Mouse (Mus musculus) liver, embryonic 12.5 days (tissue): ENCODE data around the gene Pigz. TPM values are rescaled to one million over a fixed set of nuclear protein-coding genes. Genes with fewer than 3 reads are reported as not detected.

Source experiments
- ATAC-seq: fragments of 200-750 bp; cut with Nextera tagmentation; 2 replicates; pipeline ENCODE4 v1.8.0; 2017; ENCODE audit warnings: moderate number of reproducible peaks, mild to moderate bottlenecking, moderate library complexity
- H3K27ac ChIP-seq: fragments of 300-500 bp; sonication (generic); 2 replicates; pipeline ENCODE4 v1.5.1; 2016; ENCODE audit warnings: mild to moderate bottlenecking
- H3K27me3 ChIP-seq: fragments of 300-500 bp; sonication (generic); replicated peaks from 2 replicates; pipeline ENCODE4 v1.6.1; 2016; ENCODE audit warnings: mild to moderate bottlenecking, moderate library complexity
- H3K36me3 ChIP-seq: fragments of 300-500 bp; sonication (generic); 2 replicates; pipeline ENCODE4 v1.6.1; 2016; ENCODE audit warnings: mild to moderate bottlenecking, moderate library complexity
- H3K4me1 ChIP-seq: fragments of 300-500 bp; sonication (generic); 2 replicates; pipeline ENCODE4 v1.6.1; 2016
- H3K4me2 ChIP-seq: fragments of 300-500 bp; sonication (generic); 2 replicates; pipeline ENCODE4 v1.6.1; 2016; ENCODE audit warnings: mild to moderate bottlenecking, moderate library complexity
- H3K4me3 ChIP-seq: fragments of 300-500 bp; sonication (generic); 2 replicates; pipeline ENCODE4 v1.5.1; 2016; ENCODE audit warnings: mild to moderate bottlenecking, moderate library complexity
- H3K9ac ChIP-seq: fragments of 300-500 bp; sonication (generic); 2 replicates; pipeline ENCODE4 v1.6.1; 2016; ENCODE audit warnings: mild to moderate bottlenecking, moderate library complexity
- H3K9me3 ChIP-seq: fragments of 300-500 bp; sonication (generic); replicated peaks from 2 replicates; pipeline ENCODE4 v1.6.1; 2016; ENCODE audit warnings: mild to moderate bottlenecking, moderate library complexity
- WGBS: fragments of 180-500 bp; shearing (Covaris S2); methylation state at CpG from one replicate; pipeline ENCODE4 v1.1.7; 2016; ENCODE audit not compliant: insufficient replicate concordance; 5-methylcytosine and 5-hydroxymethylcytosine counted together
- microRNA-seq: library from miRNA; unstranded; fragments of <30 nt; microRNA quantifications from one replicate; pipeline ENCODE4, GENCODE M21; 2017
- polyA plus RNA-seq: library from polyadenylated mRNA; unstranded; fragments of >200 nt; fragmentation: Nextera tagmentation; extraction: Ambion mirVana; gene quantifications from 2 replicates; pipeline ENCODE4 v1.2.1, GENCODE M21; 2016

Pigz gene
- polyA plus RNA-seq, 1 experiment from 2014 or later, result 0.68 TPM

GRCm38 (mm10) chr16:31963224-31963623, 29.6 kb downstream of the Pigz start:
- H3K4me3 ChIP-seq, result no peak overlapping the region
- H3K4me2 ChIP-seq, result no peak overlapping the region
- ATAC-seq, result no peak
- H3K9ac ChIP-seq, result no peak overlapping the region
- H3K27ac ChIP-seq, result no peak overlapping the region
- WGBS, result 75% methylated on average over 7 of the region's 7 CpGs
- H3K9me3 ChIP-seq, result no peaks in the 10 kb centered on the region
- no peaks in the 10 kb centered on the region for H3K4me1 ChIP-seq
- no peaks in the 10 kb centered on the region for H3K27me3 ChIP-seq
- H3K36me3 ChIP-seq, result peaks cover 88% of the 10 kb centered on the region

DNA sequence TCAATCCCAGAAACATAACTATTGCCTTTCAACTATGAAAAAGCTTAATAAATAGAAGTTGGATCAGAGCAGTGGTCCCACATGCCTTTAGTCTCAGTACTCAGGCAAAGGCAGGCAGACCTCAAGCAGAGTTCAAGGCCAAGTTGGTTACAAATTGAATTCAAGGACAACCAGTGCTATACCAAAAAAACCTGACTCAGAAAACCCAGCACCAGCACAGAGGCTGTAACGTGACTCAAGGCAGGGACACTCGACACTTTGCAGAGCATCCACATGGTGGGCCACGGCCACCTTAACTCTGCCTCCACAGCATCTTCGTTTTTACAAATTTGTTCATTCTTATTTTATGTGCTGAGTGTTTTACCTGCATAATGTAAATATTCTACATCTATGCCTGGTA, 41.6 kb downstream of the Pigz start:
- Histone ChIP-seq H3K4me2 (no peak overlapping the region), H3K27me3 (no peaks in the 10 kb centered on the region), H3K27ac (no peak overlapping the region), H3K4me3 (no peak overlapping the region), H3K9me3 (no peaks in the 10 kb centered on the region), H3K4me1 (no peaks in the 10 kb centered on the region), H3K36me3 (peaks cover 72% of the 10 kb centered on the region), H3K9ac (no peak overlapping the region)
- WGBS, result 78% methylated on average over 4 of the region's 4 CpGs
- ATAC-seq, result no peak

GRCm38 (mm10) chr16:31979501-31979900, 45.9 kb downstream of the Pigz start:
- Histone ChIP-seq H3K27me3 (no peaks in the 10 kb centered on the region), H3K4me1 (no peaks in the 10 kb centered on the region), H3K27ac (no peak overlapping the region), H3K4me2 (no peak overlapping the region), H3K36me3 (peaks cover 68% of the 10 kb centered on the region), H3K4me3 (no peak overlapping the region), H3K9me3 (no peaks in the 10 kb centered on the region), H3K9ac (no peak overlapping the region)
- 82% methylated on average over 3 of the region's 3 CpGs for WGBS
- no peak for ATAC-seq

- no peak for ATAC-seq
- Histone ChIP-seq H3K4me1 (no peaks in the 10 kb centered on the region), H3K27ac (no peak overlapping the region), H3K4me2 (no peak overlapping the region), H3K4me3 (no peak overlapping the region), H3K9me3 (no peaks in the 10 kb centered on the region), H3K27me3 (no peaks in the 10 kb centered on the region), H3K9ac (no peak overlapping the region), H3K36me3 (peaks cover 65% of the 10 kb centered on the region)
- WGBS, result 67% methylated on average over 5 of the region's 5 CpGs
Observed at GRCm38 (mm10) chr16:31980946-31981345, 47.3 kb downstream of the Pigz start.

GRCm38 (mm10) chr16:31992039-31992438, 58.4 kb downstream of the Pigz start:
- no peak overlapping the region for H3K27ac ChIP-seq
- H3K27me3 ChIP-seq, result no peaks in the 10 kb centered on the region
- peaks cover 62% of the 10 kb centered on the region for H3K36me3 ChIP-seq
- WGBS, result 33% methylated on average over 1 of the region's 1 CpGs
- no peak overlapping the region for H3K9ac ChIP-seq
- H3K4me3 ChIP-seq, result no peak overlapping the region
- H3K9me3 ChIP-seq, result no peaks in the 10 kb centered on the region
- peaks cover 7% of the 10 kb centered on the region; the same call in 1 of the 2 replicates for H3K4me1 ChIP-seq
- H3K4me2 ChIP-seq, result no peak overlapping the region
- no peak for ATAC-seq

GRCm38 (mm10) chr16:31993195-31993594, 59.5 kb downstream of the Pigz start:
- no peak overlapping the region for H3K27ac ChIP-seq
- no peak overlapping the region for H3K4me2 ChIP-seq
- H3K9me3 ChIP-seq, result no peaks in the 10 kb centered on the region
- peaks cover 53% of the 10 kb centered on the region for H3K36me3 ChIP-seq
- H3K4me1 ChIP-seq, result peaks cover 7% of the 10 kb centered on the region; the same call in 1 of the 2 replicates
- 90% methylated on average over 4 of the region's 4 CpGs for WGBS
- H3K4me3 ChIP-seq, result no peak overlapping the region
- H3K9ac ChIP-seq, result no peak overlapping the region
- H3K27me3 ChIP-seq, result no peaks in the 10 kb centered on the region
- no peak for ATAC-seq

DNA sequence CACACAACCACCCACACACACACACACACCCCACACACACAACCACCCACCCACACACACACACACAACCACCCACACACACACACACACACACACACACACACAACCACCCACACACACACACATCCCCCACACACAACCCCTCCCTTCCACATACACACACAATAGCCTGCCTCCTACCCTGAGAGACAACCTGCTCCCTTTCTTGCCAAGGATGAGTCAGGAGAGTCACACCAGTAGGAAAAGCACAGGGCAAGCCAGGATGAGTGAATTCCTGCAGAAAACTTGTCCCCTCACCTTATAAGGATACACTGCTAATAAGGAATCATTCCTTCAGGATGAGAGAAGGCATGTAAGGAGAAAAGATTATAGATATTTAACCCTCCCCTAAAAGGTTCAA, 60.3 kb downstream of the Pigz start:
- H3K36me3 ChIP-seq, result peaks cover 49% of the 10 kb centered on the region

More for the DNA sequence above, 60.3 kb downstream of the Pigz start:
- no peaks in the 10 kb centered on the region for H3K9me3 ChIP-seq
- H3K27me3 ChIP-seq, result no peaks in the 10 kb centered on the region
- ATAC-seq, result no peak
- no peak overlapping the region for H3K4me3 ChIP-seq
- H3K27ac ChIP-seq, result no peak overlapping the region
- H3K4me2 ChIP-seq, result no peak overlapping the region
- no peak overlapping the region for H3K9ac ChIP-seq
- H3K4me1 ChIP-seq, result peaks cover 10% of the 10 kb centered on the region; the same call in 1 of the 2 replicates

Small RNAs within 50 kb of the gene (microRNA-seq; reads per million reads assigned to microRNA genes)
- not detected for gene Gm26269

Other genes starting within 250 kb of the Pigz start
- gene Meltf, start 55.0 kb upstream of the Pigz start, polyA plus RNA-seq, result 0.30 and 0.36 TPM in 2 replicates
- gene 0610012G03Rik, start 14.6 kb downstream of the Pigz start, polyA plus RNA-seq, result 54.2 and 57.3 TPM in 2 replicates
- gene Ncbp2, start 14.7 kb downstream of the Pigz start, polyA plus RNA-seq, result 57.0 and 57.2 TPM in 2 replicates
- gene Senp5, start 69.4 kb downstream of the Pigz start, polyA plus RNA-seq, result 12.2 and 12.7 TPM in 2 replicates
- gene Pak2, start 145.5 kb downstream of the Pigz start, polyA plus RNA-seq, result 17.7 and 18.3 TPM in 2 replicates
- 33.8 and 37.2 TPM in 2 replicates for gene Pigx, start 165.9 kb downstream of the Pigz start, polyA plus RNA-seq
- gene Cep19, start 165.9 kb downstream of the Pigz start, polyA plus RNA-seq, result 7.6 TPM in 2 replicates
- 26.5 and 29.9 TPM in 2 replicates for gene Nrros, start 231.7 kb downstream of the Pigz start, polyA plus RNA-seq
- 1.5 and 1.6 TPM in 2 replicates for gene Bex6, start 246.0 kb downstream of the Pigz start, polyA plus RNA-seq